Comparison of ENCODE assay signal across 30 mouse cellular contexts in genomic region chr1:150503321-150503720, GRCm38 (mm10).
"Had no signal": no experiment of that assay in that cellular context is flagged by ENCODE, and none has a peak within 500 bp of the region (broad histone marks: within the 10 kb centered on the region; RNA-seq: fewer than 3 reads in every experiment).

No protein-coding gene starts in this region.

- ATAC-seq: hindbrain, embryonic 16.5 days; hindbrain, postnatal 0 days; inflammation-experienced regulatory T-cells, adult 6 months; intestine, embryonic 15.5 days; intestine, embryonic 16.5 days; intestine, postnatal 0 days had no signal

- H3K36me3 ChIP-seq: heart, embryonic 10.5 days; heart, embryonic 12.5 days; heart, embryonic 13.5 days; heart, embryonic 15.5 days; hindbrain, embryonic 10.5 days; hindbrain, embryonic 12.5 days; hindbrain, embryonic 13.5 days; hindbrain, embryonic 15.5 days; intestine, embryonic 15.5 days had no signal

- H3K9me3 ChIP-seq: heart, embryonic 10.5 days; heart, embryonic 15.5 days; hindbrain, embryonic 13.5 days; hindbrain, embryonic 15.5 days; intestine, embryonic 15.5 days had no signal

- H3K4me2 ChIP-seq: heart, embryonic 11.5 days; heart, embryonic 12.5 days; heart, embryonic 13.5 days; heart, embryonic 15.5 days; hindbrain, embryonic 12.5 days; hindbrain, embryonic 13.5 days; hindbrain, embryonic 14.5 days; hindbrain, embryonic 15.5 days; intestine, embryonic 15.5 days had no signal

- H3K27me3 ChIP-seq: heart, embryonic 12.5 days; heart, embryonic 13.5 days; heart, embryonic 15.5 days; hindbrain, embryonic 12.5 days; hindbrain, embryonic 13.5 days; hindbrain, embryonic 15.5 days; intestine, embryonic 15.5 days had no signal

- H3K9ac ChIP-seq: heart, embryonic 12.5 days; heart, embryonic 13.5 days; heart, embryonic 15.5 days; hindbrain, embryonic 12.5 days; hindbrain, embryonic 13.5 days; hindbrain, embryonic 14.5 days; hindbrain, embryonic 15.5 days; intestine, embryonic 15.5 days had no signal

- H3K4me1 ChIP-seq: heart, embryonic 10.5 days; heart, embryonic 12.5 days; heart, embryonic 13.5 days; heart, embryonic 15.5 days; hindbrain, embryonic 10.5 days; hindbrain, embryonic 12.5 days; hindbrain, embryonic 13.5 days; hindbrain, embryonic 15.5 days; intestine, embryonic 15.5 days had no signal

- H3K4me3 ChIP-seq: heart, adult 2 months; heart, embryonic 10.5 days; heart, embryonic 12.5 days; heart, embryonic 13.5 days; heart, embryonic 15.5 days; hindbrain, embryonic 10.5 days; hindbrain, embryonic 12.5 days; hindbrain, embryonic 13.5 days; hindbrain, embryonic 15.5 days; intestine, embryonic 15.5 days; layer of hippocampus, adult 2 months; left cerebral cortex, adult 2 months had no signal

- DNase-seq: heart, adult 18-20 months; heart, adult 2 months; heart, postnatal 10 days; heart, postnatal 14 days; heart, postnatal 36 days; heart, postnatal 4 days; kidney, adult 18-20 months; kidney, postnatal 10 days; kidney, postnatal 25 days; layer of hippocampus, adult 9-11 months; layer of hippocampus, postnatal 36 days had no signal

- H3K27ac ChIP-seq: heart, adult 2 months; heart, embryonic 10.5 days; heart, embryonic 13.5 days; heart, embryonic 15.5 days; hindbrain, embryonic 10.5 days; hindbrain, embryonic 12.5 days; hindbrain, embryonic 13.5 days; hindbrain, embryonic 14.5 days; hindbrain, embryonic 15.5 days; hindbrain, postnatal 0 days; intestine, embryonic 15.5 days; kidney, postnatal 0 days; layer of hippocampus, adult 2 months; left cerebral cortex, adult 2 months had no signal
